Mouse (Mus musculus): ENCODE results near the gene Stpg1. TPM values are rescaled to one million over a fixed set of nuclear protein-coding genes. Genes with fewer than 3 reads are reported as not detected.

Stpg1 gene
- total RNA-seq, 2 experiments from 2014 or later, result not detected

DNA sequence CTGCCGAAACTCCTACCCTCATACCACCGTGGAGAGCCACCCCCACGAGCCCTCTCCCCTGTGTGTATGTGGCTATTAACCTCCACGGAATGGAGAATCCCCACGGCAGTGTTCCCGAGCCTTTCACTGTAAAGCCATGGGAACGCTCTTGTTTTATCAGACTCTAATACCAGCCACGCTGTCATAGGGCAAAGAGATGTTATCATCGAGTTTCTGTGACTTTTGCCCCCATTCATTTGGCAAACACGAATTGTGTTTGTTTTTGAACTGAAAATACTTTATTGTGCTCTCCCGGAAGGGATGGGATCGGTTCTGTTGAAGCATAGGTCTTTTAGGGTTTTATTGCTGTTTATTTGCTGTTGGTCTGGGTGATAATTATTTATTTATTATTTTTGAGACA lies 23.5 kb downstream of the Stpg1 start:
- Histone ChIP-seq H3K4me3 (no peak overlapping the region), H3K27ac (no peak overlapping the region)
- DNase-seq, result peak; percentile 1
- intact Hi-C loops (cut with DNase I), result no loop called here
- no peak for TF ChIP-seq CTCF (IDR thresholded peaks at IDR 0.05)

DNA sequence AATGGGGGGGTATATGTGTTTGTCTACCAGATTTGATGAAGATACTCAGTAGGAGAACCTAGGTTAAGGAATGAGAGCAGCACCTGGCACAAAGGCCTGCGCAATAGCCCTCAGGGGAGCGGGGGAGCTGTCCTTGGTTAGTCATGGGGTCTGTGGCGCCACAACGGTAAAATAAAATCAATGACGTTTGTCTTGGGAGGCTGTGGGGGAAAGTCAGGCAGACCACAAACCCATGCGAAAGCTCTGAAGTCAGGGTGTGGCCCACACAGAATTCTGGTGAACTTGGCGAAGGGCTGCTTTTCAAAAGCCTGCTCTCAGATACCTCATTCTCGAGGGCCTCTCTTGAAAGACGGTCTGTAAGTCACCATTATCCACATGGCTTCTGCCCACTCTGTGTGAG lies 25.8 kb downstream of the Stpg1 start:
- no peak overlapping the region for H3K4me3 ChIP-seq
- intact Hi-C loops (cut with DNase I), result no loop called here
- TF ChIP-seq CTCF (IDR thresholded peaks at IDR 0.05), result no peak

DNA sequence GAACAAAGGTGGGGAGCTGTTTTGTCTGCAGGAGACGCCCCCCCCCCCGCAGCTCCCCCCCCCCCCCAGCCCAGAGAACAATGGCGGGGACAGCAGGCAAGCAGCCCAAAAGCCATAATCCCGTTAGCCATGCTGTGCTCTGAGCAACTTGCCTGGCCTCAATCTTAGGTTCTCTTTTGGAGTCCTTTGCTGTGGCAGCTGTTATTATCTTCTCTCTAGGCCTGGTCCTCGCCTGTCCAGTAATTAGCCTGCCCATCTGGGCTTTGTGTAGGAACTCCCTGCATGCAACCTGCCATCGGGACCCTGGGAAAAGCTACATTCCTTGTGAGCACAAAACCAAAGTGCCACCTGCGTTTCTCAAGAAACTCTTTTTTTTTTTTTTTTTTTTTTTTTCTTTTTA lies 29.3 kb downstream of the Stpg1 start:
- Histone ChIP-seq H3K27ac (no peak overlapping the region), H3K4me3 (no peak overlapping the region)
- DNase-seq, result no peak
- intact Hi-C loops (cut with DNase I), result no loop called here
- TF ChIP-seq CTCF (IDR thresholded peaks at IDR 0.05), result no peak

More for the DNA sequence above, 25.8 kb downstream of the Stpg1 start:
- H3K27ac ChIP-seq, result no peak overlapping the region
- DNase-seq, result no peak

DNA sequence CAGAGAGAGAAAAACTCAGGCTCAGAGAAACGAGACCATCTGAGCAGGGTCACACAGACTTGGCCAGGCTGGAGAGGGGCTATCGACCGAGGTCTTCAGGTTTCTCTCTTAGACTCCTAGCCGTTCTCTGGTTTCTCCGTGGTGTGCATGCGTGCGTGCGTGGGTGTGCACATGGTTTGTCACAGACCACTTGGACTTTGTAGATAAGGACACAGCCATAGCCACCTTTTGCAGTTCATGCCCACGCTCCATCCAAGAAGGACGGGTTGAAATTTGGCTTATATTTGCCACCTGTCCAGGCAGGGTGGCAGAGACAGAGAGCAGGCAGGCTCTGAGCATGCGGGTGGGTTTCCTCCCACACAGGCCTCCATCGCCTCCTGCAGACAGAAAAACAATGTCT lies 30.5 kb downstream of the Stpg1 start:
- Histone ChIP-seq H3K4me3 (no peak overlapping the region), H3K27ac (no peak overlapping the region)
- no peak for TF ChIP-seq CTCF (IDR thresholded peaks at IDR 0.05)
- DNase-seq, result no peak
- intact Hi-C loops (cut with DNase I), result no loop called here

DNA sequence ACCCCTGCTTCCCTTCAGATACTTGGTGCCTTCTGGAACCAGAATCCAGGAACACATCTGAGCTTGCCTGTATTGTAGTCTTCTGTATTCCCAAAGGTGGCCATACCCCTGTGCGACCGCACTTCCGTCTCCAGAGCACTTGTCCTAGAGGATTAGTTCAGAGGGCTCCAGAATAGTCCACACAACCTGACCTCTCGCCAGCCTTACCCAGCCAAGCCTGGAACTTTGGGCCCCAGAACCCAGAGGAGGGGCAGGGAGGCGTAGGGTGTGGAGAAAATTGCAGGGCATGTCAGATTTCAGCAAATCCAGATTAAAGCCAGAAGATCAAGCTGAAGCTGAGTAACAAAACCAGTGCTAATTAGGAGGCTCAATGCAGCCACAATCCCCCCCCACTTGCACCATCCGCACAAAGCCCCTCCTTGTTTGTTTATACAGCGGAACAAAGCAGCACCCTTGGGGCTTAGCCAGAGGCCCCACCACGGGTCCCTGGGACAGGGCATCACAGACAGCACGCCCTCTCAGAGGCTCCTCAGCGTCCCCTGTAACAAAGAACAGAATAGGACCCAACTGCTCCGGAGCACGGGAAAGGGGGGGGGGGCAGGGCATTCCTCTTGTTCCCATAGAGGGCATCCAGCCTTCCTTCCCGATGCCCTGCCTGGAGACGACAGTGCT lies 31.6 kb downstream of the Stpg1 start:
- intact Hi-C loops (cut with DNase I), result no loop called here
- Histone ChIP-seq H3K4me3 (no peak overlapping the region), H3K27ac (no peak overlapping the region)
- DNase-seq, result peak; percentile 2
- no peak for TF ChIP-seq CTCF (IDR thresholded peaks at IDR 0.05)

DNA sequence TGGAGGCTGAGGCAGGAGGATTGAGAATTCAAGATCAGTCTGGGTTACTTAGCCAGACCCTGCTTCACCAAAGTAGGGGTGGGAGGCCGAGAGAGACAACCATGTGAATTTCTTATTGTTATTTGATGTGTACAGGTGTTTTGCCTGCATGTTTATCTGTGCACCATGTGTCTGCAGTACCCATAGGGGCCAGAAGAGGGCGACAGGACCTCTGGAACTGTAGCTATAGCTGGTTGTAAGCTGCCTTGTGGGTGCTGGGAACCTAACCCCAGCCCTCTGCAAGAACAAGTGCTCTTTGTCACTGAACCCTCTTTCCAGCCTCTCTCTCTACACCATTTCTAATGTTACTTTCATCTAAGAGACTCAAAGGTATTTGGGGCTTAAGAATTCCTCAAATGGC lies 35.7 kb downstream of the Stpg1 start:
- no peak overlapping the region for H3K4me3 ChIP-seq
- intact Hi-C loops (cut with DNase I), result no loop called here
- peak; percentile 33; the same call in 1 of the 2 replicates for TF ChIP-seq CTCF (IDR thresholded peaks at IDR 0.05)
- DNase-seq, result no peak
- H3K27ac ChIP-seq, result no peak overlapping the region

DNA sequence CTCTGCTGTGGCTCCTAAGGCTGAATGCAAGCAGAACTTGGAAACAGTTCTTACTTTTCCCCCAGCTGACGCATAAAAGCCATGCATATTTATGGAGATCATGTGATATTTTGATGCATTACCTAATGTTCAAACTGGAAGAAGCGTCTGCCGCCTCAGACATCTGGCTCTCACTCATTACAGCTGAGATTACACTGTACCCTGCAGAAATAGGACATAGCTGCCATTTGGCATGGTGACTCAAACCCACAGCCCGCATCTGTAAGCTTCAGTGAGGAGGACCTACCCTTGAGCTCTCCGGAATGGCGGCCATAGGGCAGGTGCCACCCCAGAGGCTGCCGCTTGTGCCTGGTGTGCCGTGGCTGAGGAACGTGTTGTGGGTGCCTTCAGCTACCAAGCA lies 36.6 kb downstream of the Stpg1 start:
- no peak for DNase-seq
- H3K4me3 ChIP-seq, result no peak overlapping the region
- no peak for TF ChIP-seq CTCF (IDR thresholded peaks at IDR 0.05)
- no peak overlapping the region for H3K27ac ChIP-seq
- intact Hi-C loops (cut with DNase I), result no loop called here

DNA sequence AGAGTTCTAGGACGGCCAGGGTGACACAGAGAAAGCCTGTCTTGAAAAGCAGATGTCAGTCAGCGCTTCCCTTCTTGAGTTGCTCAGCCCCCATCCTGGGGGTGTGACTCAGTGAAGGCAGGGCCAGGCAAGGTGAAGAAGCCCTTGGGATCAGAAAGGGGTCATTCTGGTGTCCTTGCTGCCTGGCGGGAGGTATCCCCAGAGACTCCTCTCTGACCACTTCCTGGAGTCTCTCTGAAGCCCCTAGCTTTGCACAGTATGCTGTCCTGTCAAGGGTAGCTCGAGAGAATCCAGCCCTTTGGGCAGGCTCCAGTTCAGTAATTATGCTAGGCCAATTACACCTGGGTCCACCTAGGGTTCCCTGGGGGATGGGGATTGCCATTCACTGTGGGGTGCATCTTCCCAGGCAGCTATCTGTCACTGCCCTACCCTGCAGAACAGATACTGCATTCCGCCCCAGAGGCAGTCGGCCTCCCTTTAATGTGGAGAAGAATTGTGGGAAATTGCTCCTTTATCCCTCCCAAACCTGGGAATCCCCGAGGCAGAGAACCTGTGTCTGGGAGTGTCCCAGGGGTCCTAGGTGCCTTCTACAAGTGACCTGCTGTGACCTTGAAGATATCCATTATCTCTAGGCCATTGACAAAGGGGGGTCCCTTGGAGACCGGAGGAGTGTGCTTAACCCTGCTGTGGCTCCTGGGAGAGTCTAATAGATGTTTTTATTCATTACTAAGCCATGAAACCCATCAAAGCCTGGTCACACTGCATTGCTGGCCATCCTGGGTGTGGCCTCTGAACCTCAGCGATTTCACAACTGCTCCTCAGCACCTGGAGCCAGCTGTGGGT lies 37.4 kb downstream of the Stpg1 start:
- TF ChIP-seq CTCF (IDR thresholded peaks at IDR 0.05), result no peak
- intact Hi-C loops (cut with DNase I), result no loop called here
- no peak for DNase-seq
- H3K27ac ChIP-seq, result no peak overlapping the region
- H3K4me3 ChIP-seq, result no peak overlapping the region

DNA sequence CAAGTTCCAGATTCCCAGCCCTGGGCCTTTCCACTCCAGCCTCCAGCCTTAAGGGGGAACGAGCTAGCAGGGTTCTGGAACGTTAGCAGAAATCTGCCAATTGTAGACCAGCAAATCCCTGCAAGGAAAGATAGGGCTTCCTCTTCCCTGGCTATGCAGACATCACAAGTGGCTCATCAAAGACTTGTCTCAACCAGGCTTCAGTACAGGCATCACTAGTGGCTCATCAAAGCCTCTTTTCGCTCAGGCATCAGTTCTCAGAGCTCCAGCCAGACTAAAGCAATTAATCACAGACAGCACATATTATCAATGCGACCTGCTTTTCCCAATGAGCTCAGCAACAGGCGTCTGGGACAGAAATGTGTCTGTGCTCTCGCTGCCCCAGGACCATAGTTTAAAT lies 38.4 kb downstream of the Stpg1 start:
- intact Hi-C loops (cut with DNase I), result no loop called here
- DNase-seq, result no peak
- no peak overlapping the region for H3K4me3 ChIP-seq
- no peak for TF ChIP-seq CTCF (IDR thresholded peaks at IDR 0.05)
- H3K27ac ChIP-seq, result no peak overlapping the region

DNA sequence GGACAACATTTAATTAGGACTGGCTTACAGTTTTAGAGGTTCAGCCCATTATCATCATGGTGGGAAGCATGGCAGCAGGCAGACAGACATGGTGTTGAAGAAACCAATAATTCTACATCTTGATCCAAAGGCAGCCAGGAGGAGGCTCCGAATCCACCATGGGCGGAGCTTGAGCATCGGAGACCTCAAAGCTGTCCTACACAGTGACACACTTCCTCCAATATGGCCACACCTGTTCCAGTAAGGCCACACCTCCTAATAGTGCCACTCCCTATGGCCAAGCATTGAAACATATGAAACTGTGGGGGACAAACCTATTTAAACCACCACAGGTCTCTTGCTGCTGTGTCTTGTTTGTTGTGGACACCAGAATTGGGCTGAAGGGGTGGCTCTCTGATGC lies 40.4 kb downstream of the Stpg1 start:
- TF ChIP-seq CTCF (IDR thresholded peaks at IDR 0.05), result no peak
- intact Hi-C loops (cut with DNase I), result no loop called here
- no peak overlapping the region for H3K4me3 ChIP-seq
- no peak overlapping the region for H3K27ac ChIP-seq
- no peak for DNase-seq

DNA sequence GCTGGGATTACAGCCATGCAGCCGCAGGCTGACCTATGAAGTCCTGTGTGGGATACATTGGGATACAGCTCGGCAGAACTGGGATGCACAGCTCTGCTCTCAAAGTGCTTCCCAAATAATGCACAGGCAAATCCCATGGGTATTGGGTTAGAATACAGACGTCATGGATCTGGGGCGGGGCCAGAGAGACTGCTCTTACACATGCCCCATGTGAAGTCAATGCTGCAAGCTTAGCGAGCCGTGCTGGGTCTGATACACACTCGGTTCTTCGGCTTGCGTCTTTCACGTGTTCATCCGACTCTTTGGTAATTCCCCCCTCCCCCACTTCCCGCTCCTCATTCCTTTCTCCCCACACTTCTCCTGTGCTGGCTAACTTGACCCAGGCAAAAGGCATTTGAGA lies 44.5 kb downstream of the Stpg1 start:
- Histone ChIP-seq H3K27ac (no peak overlapping the region), H3K4me3 (no peak overlapping the region)
- no peak for TF ChIP-seq CTCF (IDR thresholded peaks at IDR 0.05)
- DNase-seq, result no peak
- intact Hi-C loops (cut with DNase I), result no loop called here

DNA sequence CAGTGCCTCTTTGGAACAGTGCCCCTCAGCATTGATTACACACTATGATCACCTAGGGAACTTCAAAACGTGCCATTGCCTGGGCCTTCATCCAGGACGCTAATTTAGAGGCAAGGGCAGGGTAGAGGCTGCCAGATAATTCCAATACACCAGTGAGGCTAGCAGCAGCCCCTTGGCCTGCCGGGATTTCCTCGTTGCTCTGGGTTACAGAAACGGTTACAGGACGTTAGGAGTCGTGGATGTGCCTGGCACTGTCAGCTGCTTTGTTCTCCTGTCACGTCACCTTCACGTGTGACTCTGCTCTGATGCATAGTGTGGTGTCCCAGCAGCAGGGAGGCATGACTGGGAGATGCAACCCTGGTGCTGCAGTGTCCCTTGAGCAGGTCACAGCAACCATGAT lies 45.5 kb downstream of the Stpg1 start:
- intact Hi-C loops (cut with DNase I), result no loop called here
- no peak for TF ChIP-seq CTCF (IDR thresholded peaks at IDR 0.05)

DNA sequence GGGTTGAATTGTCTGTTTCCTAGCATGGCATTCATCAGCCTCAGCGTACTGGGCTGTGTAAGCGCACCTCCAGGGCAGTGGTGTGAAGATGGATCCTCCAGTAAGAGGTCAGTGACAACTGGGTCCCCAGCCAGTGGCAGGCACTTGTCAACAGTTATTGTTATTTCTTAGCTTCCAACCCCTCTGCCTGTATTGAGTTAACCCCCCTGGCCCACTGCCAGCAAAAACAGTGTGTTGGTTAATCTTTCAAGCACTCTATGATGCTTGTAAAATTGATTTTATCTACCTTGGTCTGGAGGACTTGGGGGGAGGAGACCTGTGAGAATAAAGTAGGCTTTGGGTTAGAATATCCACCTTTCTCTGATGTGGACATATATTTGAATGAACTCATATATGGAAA lies 49.7 kb downstream of the Stpg1 start:
- intact Hi-C loops (cut with DNase I), result no loop called here
- no peak overlapping the region for H3K4me3 ChIP-seq
- H3K27ac ChIP-seq, result no peak overlapping the region
- no peak for DNase-seq
- TF ChIP-seq CTCF (IDR thresholded peaks at IDR 0.05), result no peak

More for the DNA sequence above, 45.5 kb downstream of the Stpg1 start:
- H3K27ac ChIP-seq, result no peak overlapping the region
- no peak for DNase-seq
- H3K4me3 ChIP-seq, result no peak overlapping the region
